Mouse (Mus musculus) G1E (cell line): ENCODE measurements around the gene Wfdc2.

Experiments
- CTCF ChIP-seq: IDR thresholded peaks from 2 replicates; pipeline ENCODE4 v1.5.1; 2012; ENCODE audit warnings: low read depth, low read length, inconsistent platforms, mixed read lengths
- GATA1 ChIP-seq: IDR thresholded peaks from 2 replicates; pipeline ENCODE4 v1.6.1; 2012; ENCODE audit warnings: borderline replicate concordance, low read length, inconsistent platforms, mixed read lengths
- GATA2 ChIP-seq: IDR thresholded peaks from 2 replicates; pipeline ENCODE4 v1.6.1; 2012; ENCODE audit warnings: low read depth, low read length, inconsistent platforms, borderline replicate concordance
- POLR2AphosphoS5 ChIP-seq: IDR thresholded peaks from 2 replicates; pipeline ENCODE4 v1.6.1; 2012; ENCODE audit warnings: low read depth, low read length, inconsistent platforms; ENCODE audit not compliant: insufficient replicate concordance

DNA sequence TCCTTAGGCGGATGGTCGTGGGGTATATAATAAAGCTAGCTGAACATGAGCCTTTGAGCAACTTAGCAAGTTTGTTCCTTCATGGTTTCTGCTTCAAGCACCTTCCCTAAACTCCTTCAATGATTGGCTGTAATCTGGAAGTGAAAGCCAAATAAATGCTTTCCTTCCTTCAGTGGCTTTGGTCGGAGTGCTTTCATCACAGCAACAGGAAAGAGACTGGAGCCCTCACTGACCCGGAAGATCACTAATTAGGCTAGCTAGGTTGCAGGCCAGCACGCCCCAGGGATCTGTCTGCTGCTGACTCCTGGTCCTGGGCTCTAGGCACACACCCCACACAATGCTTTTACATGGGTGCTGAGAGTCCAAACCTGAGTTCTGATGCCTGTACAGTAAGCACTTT is 33.7 kb upstream of the Wfdc2 start:
- no peak for TF ChIP-seq CTCF
- TF ChIP-seq GATA1, result no peak
- no peak for TF ChIP-seq POLR2AphosphoS5
- TF ChIP-seq GATA2, result no peak
